Mouse (Mus musculus) 3T3-L1 (cell line): ENCODE results near the gene Mtif3.
"Not testable (repeated sequence)": the region's sequence is repeated elsewhere in the genome, so short reads cannot be mapped to it uniquely, and the experiment has no call there.

Experiments used
- DNase-seq: peaks from one replicate; pipeline ENCODE4 v3.0.0-alpha.2; 2015; ENCODE audit warnings: low read depth, low spot score

Gene Mtif3

DNA sequence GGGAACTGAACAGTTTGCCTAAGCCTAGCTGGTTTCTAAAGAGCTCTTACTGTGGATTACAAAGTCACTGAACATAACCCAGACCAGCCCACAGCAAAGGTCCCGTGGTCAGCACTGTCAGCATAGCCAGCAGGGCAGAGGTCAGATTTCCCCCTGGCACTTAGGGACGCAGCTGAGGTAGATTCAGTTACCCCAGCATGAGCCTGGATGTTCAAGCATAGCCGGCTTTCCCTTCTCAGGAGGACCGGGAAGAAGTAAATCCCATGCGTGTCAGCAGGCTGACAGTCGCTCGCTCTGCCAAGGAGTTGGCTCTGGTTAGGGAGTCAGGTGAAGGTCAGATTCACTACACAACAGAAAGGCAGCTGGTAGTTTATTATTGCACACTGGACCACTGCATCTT, 9.0 kb downstream of the Mtif3 start:
- DNase-seq, result no peak

DNA sequence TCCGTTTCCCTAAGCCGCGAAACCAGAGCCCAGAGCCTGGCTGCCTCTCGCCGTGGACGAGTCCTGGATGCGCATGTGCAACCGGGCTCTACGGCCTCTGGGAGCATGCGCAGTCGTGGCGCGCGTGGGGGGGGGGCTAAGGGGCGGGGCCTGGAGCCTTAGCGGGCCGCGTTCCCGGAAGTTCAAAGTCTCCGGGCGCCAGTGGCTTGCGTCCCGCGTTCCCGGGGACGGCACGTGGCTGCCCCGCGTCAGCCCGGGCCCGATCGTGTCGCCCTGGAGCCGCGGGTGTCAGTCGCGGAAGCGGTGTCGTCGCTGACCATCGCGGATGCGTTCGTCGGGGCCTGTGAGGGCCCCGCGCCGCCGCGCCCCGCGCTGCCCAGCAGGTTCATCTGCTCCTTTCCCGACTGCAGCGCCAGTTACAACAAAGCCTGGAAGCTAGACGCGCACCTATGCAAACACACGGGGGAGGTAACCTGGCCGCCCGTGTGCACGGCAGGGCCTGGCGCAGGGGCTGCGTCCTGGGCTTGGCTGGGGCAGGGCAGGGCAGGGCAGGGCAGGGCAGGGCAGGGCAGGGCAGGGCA, 15.0 kb downstream of the Mtif3 start, which contains the start of gene Gtf3a:
Gene Gtf3a, plus strand, starts transcription at position 150 of the 581 bp plus-strand sequence.
- DNase-seq, result peak; percentile 82

DNA sequence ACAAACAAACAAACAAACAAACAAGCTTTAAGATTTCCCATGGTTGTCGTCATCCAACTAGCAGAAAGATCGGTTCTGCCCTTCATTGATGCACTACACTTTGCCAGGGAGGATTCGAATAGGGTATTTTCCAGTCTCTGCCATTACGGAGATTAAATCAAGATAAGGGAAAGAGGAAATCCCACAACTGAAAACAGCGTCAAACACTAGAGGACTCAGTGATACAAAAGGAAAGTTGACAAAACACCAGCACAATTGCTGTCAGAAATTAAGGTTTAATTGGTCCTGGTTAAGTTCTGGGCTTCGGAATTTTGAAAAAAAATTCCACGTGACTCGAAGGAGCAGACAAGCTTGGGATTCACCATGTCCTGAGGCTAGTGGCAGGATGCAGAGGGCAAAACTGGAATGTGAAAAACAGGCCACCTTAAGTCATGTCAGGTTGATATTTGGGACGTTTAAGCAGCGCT, 15.5 kb downstream of the Mtif3 start:
- no peak for DNase-seq

DNA sequence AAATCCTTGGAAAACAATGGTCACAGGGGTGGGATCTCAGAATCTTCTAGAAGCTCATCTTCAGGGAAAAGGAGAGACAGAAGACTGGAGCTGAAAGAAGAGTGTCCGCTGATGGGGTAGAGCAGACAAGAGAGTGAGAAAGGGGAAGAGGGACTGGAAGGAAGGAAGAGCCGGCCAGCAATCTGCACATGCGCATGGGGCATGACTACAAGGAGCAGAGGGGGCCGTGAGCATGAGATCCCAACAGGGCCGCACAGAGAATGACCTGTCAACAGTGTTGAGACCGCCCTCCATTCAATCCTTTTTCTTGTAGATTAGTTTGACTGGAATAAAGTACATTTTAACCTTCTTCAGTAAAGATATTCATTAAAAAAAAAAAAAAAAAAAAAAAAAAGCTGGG, 16.1 kb downstream of the Mtif3 start:
- no peak for DNase-seq

DNA sequence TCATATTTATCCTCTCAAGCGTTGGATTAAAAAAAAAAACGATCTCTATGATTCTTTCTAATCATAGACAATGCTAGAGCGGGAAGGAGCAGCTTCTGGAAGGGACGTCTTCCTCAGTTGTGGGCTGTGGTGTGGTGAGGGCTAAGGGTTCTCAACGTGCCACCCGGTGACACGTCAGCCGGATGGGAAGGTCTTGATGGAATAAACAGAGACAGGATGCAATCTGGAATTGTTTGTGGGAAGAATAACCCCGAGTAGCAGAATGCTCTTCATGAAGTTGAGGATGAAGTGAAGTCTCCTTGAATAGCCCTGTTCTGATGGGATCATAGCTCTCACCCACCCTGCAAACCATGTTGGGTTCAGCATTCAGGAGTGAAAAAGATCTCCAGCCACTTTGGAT, 16.9 kb downstream of the Mtif3 start:
- DNase-seq, result no peak

DNA sequence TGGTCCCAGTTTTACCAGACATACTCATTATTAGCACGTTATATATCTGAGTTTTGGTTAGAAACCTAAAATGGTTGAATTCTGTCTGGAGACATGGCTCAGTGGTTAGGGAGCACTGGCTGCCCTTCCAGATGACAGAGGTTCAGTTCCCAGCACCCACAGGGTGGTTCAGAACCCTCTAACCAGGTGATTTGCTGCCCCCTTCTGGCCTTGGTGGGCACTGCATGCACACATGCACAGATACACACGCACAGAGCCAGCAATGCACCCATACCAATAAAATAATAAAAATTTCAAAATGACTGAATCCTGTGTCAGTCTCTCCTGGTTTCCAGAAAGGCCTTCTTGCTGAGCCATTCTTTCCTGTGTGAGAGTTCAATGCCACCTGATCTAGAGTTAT, 19.0 kb downstream of the Mtif3 start:
- DNase-seq, result no peak

DNA sequence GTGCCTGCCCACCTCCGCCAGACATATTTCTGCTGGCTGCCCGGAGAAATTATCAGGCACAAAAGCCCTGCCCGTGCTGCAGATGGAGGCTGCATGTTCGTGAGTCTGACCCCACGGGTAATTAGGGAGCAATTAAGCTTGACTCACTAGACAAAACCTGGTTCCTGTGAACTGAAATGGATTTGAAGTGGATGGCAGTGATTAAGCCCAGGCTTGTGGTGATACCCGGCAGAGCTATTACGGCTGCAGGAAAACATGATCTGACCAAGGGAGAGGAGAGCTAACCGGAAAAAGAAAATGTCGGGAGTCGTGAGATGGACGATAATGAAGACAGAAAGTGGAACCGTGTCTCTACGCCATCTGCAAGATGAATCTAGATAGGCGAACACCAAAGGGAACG, 20.6 kb downstream of the Mtif3 start:
- no peak for DNase-seq

DNA sequence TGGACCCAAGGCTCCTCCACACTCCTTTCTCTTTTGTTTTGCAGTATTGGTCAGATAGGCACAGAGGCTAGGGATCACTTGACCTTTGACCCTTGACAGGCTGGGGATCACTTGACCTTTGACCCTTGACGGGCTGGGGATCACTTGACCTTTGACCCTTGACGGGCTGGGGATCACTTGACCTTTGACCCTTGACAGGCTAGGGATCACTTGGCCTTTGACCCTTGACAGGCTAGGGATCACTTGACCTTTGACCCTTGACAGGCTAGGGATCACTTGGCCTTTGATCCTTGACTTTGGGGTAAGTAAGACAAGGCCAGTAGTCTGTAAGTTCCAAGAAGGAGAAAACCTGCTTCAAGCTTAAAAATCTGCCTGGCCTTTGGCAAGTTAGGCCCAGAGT, 21.7 kb downstream of the Mtif3 start:
- DNase-seq, result peak; percentile 16

DNA sequence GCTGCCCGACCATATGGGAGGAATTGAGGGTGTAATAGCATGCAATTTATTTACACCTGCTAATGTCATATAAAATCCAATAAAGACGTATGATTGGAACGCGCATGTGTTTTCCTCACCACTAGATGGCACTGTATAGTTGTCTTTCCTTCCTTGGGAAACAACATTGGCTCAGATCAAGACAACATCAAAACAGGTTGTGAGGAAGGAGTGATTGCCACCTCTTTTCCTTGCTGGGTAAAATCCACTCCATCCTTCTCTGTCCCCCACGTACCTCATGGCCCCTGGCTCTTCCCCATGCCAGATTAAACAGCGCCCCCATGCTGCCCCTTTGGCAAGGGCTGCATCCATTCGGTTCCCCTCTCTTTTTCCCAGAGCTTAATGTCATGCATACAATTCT, 23.4 kb downstream of the Mtif3 start:
- peak; percentile 83 for DNase-seq

DNA sequence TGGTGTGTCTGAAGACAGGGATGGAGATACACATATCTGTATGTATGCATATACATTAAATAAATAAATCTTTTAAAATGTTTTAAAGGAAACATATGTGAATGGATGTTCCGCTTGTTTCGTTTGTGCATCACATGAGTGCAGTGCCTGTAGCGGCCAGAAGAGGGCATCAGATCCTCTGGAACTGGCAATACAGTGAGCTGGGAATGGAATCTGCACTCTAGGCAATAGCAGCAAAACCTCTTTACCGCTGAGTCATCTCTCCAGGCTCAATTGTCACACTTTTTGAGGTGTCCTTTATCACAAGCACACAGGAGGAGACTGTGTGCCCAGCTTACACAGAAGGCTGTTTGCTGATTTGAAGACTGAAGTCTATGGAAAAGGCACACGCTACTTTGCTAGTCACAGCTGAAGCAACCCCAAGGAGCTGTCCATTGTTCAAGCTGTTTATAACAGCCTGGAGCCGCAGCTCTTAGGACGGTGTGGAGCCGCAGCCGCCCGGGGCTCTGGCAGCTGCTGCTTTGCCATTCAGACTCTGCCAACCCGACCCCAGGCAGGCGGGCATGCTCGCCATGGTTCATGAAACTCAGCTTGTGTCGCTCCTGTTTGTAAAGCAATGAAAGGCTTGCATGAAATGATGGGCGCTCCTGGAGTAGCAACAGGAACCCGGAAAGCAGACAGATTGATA, 24.3 kb downstream of the Mtif3 start:
- DNase-seq, result peak; percentile 50

DNA sequence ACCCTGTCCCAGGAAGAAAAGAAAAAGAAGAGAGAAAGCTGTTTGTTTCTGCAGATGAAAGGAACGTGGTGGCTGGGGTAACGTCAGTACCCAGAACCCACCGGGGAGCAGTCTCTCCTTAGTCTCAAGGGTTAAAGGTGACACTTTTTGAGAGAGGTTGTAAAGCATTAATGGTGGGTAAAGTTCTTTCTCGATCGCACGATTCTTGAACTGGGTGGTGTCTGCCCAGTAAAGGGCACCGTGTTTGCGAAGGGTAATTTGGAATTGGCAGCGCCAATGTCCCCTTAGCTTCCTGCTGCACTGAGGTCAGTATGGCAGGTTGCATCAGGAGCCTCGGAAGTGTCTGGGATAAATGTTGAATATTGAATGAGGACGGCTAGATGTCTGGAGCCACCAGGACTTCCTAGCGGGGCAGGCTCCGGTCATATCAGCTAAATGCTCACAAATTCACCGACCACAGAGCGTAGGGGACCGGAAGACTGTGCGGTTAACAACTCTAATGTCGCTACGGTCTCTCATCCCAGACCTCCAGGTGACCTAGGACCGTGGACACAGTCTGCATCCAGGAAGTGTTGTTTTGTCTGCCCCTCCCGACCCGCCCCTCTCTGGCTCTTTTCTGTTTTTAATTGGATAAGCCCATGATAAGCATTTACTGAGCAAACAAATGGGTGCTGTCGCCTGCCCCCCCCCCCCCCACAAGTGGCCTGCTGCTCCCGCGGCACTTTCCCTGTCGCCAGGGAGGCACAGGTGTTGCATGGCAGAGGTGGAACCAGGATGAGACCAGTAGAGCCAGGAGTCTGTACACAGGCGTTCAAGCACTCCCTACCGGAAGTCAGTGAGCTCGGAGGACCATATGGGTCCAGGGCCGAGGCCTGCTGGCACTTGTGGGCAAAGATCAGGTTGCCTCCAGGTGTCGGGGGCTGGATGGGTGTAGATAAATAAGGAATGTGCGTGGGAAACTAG, 25.8 kb downstream of the Mtif3 start:
- no peak for DNase-seq

DNA sequence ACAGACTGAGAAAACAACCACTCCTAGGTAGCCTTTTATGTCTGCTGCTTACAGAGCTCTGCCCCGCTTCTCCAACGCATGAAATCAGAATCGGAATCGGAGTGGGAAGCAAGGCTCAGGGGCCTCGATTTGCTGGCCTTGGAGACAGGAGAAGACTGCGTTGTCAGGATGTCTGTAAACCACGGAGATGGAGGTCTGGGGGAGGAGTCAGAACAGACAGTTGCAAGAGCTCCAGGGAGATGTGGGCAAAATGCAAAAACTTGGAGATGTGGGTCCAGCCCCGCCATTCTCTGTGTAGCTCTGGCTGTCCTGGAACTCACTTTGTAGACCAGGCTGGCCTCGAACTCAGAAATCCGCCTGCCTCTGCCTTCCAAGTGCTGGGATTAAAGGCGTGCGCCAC, 30.1 kb downstream of the Mtif3 start:
- DNase-seq, result no peak

DNA sequence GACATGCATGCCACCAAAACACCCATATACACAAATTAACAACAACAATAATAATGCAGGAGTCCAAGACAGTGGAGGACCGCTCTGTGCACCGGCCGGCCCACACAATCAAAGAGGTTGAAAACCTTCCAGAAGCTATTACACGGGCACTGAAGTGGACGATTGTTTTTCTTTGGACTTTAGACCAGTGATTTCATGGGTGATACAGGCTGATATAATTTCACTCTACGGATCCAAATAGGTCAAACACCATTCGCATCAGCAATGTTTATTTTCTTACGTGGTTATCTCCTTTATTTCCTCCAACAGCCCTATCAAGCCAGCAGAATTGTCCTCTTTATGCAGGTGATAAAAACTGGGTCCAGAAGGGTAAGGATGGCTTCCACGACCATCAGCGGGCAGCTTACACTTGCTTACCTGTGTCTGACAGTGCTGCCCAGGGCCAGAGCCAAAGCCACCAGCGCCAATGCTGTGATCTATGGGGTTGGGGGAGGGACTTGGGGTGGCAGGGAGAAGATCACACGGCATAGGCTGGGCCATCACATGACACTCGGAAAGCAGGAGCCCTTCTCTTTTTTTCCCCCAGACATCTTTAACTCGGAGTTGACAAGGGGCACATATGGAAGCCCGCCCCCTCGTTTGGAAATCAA, 31.6 kb downstream of the Mtif3 start:
- no peak for DNase-seq

DNA sequence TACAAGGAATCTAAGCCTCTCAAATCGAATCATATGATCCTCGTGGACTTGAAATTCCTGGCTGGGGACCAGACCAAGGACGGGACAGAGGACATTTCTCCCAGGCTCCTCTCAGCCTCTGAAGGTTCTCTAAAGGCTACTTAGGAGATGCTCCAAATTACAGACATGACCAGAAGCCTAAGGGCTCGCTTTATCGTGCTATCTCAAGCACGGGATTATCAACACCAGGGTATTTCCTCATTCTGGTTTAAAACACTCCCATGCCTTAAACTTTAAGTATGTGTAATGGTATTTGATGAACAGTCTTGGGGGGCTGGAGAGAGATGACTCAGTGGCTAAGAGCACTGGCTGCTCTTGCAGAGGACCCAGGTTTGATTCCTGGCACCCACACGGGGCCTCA, 32.2 kb downstream of the Mtif3 start:
- DNase-seq, result no peak

DNA sequence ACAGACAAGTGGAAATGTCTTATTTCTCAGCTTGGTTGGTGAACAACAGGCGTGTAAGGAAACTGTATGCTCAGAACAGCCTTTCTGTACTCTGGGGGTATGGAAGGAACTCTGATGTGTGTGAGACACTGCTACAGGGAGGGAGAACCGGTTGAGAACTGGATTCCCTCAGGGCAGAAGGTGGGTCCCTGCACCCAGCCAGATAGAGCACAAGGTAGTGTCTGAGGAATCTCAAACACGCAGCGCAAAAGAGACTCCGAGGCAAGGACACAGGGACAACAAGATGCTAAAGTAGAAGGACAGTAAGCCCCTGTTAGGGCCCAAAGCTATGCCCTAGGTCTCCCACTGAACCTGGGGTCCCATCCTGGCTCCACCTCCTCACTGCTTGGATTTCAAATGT, 36.9 kb downstream of the Mtif3 start:
- no peak for DNase-seq

DNA sequence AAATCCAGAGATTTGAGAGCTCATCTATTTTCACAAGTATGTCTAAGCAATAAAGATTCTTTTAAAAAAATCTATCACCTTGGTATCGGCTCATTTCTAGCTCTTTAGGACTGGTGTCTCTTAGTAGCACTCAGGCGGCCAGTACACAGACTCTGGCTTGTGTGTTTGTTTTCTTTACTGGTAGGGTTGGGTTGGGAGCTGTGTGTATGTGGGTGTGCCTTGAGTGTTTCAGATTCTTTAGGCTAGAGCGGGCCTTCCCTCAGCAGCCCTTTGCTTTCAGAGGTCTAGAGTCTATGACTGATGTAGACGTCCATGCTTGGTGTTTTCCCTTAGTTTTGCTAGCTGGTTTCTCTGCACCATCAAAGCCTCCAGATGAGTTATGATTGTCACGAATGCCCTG, 40.1 kb downstream of the Mtif3 start:
- no peak for DNase-seq

DNA sequence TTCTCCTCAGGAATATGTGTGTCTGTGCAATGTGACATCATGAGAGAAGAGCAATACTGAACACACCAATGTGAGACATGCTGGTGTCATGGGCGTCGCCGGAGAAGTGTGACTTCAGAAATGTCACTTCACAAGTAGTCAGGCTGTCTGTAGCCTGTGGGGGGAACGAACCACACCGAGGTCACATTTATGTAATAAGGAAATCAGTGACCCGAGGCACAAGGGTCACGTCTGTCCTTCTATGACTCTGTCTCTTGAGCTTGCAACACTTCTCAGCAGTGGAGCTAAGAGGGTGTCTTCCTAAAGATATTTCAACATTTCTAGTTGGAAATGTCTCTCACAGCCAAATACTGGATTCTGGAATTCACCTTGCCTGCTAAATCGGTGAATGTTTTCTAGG, 42.4 kb downstream of the Mtif3 start:
- no peak for DNase-seq

DNA sequence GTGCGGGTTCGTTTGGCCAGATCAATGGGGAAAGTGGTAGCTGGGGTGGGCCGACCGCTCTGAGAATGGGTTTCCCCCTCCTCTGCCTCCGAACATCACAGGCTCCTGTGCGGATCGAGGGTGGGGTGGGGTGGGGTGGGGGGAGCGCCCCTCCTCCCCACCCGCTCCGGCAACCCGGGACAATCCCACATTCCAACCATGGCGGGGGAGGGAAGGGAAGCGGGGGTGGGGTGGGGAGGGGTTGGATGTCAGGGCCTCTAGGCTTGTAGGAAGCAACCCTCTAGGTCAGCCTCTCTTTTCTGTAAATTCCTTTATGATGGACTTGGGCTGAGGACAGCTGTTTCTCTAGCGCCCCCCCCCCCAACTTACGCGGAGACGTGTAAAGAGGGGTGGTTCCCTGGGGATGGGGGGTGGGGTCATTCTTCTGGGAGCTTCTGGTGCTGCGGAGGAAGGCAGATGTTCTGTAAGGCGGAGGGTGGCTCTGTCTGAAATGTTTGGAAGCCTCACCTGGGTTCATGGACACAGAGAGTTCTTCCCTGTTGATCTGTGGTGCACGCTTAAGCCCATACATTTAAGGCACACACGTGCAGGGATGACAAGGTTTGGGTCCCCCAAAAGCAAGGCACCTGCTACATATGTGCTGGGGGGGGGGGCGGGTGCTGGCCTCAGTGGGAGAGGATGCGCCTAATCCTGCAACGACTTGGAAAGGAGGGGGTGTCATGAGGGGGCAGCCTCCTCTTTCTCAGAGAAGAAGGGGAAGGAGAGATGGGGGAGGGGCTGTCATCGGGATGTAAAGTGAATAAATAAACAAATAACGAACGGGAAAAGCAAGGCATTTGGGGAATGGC, 43.1 kb downstream of the Mtif3 start:
- no peak for DNase-seq

DNA sequence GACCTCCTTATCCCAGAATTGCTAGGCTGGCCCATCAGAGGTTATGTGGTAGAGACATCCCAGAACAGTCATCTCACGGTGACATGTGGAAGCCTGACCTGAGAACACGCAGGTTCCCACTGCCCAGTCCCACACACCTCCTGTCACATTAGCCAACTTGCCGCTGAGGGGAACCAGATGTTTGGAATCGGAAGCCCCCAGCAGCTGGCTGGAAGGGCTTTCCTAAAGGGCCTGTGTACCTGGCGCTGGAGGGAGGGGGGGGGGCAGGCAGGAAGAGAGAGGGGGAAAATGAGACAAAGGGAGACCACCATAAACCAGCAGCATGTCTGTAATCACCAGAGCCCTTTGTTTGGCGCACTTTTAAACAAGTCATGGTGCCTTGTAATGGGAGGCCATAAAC, 43.7 kb downstream of the Mtif3 start:
- DNase-seq, result no peak

DNA sequence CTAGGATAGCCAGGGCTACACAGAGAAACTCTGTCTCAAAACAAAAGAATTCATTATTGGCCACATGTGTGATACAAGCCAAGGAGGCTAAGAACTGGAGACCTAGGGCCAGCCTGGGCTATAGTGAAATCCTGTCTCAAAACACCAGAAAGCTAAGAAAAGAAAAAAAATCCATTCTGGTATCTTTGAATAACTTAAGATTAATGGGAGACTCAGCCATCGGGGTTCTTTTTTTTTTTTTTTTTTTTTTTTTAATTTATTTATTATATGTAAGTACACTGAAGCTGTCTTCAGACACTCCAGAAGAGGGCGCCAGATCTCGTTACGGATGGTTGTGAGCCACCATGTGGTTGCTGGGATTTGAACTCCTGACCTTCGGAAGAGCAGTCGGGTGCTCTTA, 46.2 kb downstream of the Mtif3 start:
- DNase-seq, result not testable (repeated sequence)

DNA sequence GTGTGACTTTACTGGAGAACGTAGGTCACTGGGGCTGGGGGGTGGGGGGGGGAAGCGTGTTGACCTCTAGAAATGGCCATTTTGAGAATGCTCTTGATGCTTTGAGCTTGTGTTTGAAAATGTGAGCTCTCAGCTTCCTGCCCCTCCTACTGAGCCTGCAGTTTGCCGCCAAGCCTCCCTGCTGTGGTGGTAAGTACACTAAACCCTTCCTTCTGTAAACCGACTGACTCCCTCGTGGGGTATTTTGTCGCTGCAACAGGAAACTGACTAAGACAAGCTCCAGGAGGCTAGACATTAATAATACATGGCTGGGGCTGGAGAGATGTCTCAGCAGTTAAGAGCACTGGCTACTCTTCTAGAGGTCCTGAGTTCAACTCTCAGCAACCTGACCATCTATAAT, 46.8 kb downstream of the Mtif3 start:
- DNase-seq, result no peak
